Mouse (Mus musculus): ENCODE results near the gene Cpsf2. TPM values are rescaled to one million over a fixed set of nuclear protein-coding genes. Genes with fewer than 3 reads are reported as not detected.
"Not testable (repeated sequence)": the region's sequence is repeated elsewhere in the genome, so short reads cannot be mapped to it uniquely, and the experiment has no call there.

Gene Cpsf2
- total and polyA plus RNA-seq, 3 experiments, result 3.7 to 13.3 (median 12.3) TPM

- peak in 1 of 2 experiments; percentile 8 for DNase-seq
- TF ChIP-seq CTCF (IDR thresholded peaks at IDR 0.05) (no peak), EP300 (IDR thresholded peaks at IDR 0.05; ENCODE audit: insufficient read depth, low read depth, low read length) (no peak), POLR2A (IDR thresholded peaks at IDR 0.05; ENCODE audit: insufficient read depth, low read depth, low read length) (no peak)
- Histone ChIP-seq H3K9ac (ENCODE audit: low read depth, low read length) (no peak overlapping the region), H3K4me3 (no peak overlapping the region), H3K36me3 (ENCODE audit: control insufficient read depth, insufficient read depth, low read length) (no peaks in the 10 kb centered on the region), H3K27ac (no peak overlapping the region), H3K27me3 (ENCODE audit: control insufficient read depth, insufficient read depth, low read length) (no peaks in the 10 kb centered on the region), H3K4me1 (ENCODE audit: control insufficient read depth, insufficient read depth, low read length) (peaks cover 4% of the 10 kb centered on the region; the same call in 1 of the 2 replicates), H3K79me2 (replicated peaks; ENCODE audit: control insufficient read depth, insufficient read depth, low read length) (peaks cover 3% of the 10 kb centered on the region; the same call in 1 of the 2 replicates)
- WGBS, result 44% methylated on average over 4 of the region's 4 CpGs
- intact Hi-C loops (cut with DNase I), result no loop called here
Observed at GRCm38 (mm10) chr12:101948801-101949200, 27.0 kb upstream of the Cpsf2 start.

DNA sequence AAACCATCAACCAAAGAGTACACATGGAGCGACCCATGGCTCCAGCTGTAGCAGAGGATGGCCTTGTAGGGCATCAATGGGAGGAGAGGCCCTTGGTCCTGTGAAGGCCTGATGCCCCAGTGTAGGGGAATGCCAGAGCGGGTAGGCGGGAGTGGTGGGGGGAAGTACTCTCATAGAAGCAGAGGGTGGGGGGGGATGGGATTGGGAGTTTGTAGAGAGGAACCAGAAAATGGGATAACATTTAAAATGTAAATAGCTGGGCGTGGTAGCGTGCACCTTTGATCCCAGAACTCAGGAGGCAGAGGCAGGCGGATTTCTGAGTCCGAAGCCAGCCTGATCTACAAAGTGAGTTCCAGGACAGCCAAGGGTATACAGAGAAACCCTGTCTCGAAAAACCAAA is 20.0 kb upstream of the Cpsf2 start:
- H3K9ac ChIP-seq (ENCODE audit: low read depth, low read length); H3K4me3 ChIP-seq; H3K27me3 ChIP-seq (ENCODE audit: control insufficient read depth, insufficient read depth, low read length); H3K79me2 ChIP-seq (replicated peaks; ENCODE audit: control insufficient read depth, insufficient read depth, low read length); DNase-seq; H3K36me3 ChIP-seq (ENCODE audit: control insufficient read depth, insufficient read depth, low read length); H3K4me1 ChIP-seq (ENCODE audit: control insufficient read depth, insufficient read depth, low read length); intact Hi-C loops (cut with DNase I); H3K27ac ChIP-seq: not testable (repeated sequence)
- 99% methylated on average over 8 of the region's 8 CpGs for WGBS

- peak overlapping the region; percentile 90 for H3K9ac ChIP-seq (ENCODE audit: low read depth, low read length)
- WGBS, result 7% methylated on average over 26 of the region's 26 CpGs
- intact Hi-C loops (cut with DNase I), result no loop called here
- H3K79me2 ChIP-seq (replicated peaks; ENCODE audit: control insufficient read depth, insufficient read depth, low read length), result peaks cover 7% of the 10 kb centered on the region
- H3K4me1 ChIP-seq (ENCODE audit: control insufficient read depth, insufficient read depth, low read length), result no peaks in the 10 kb centered on the region
- DNase-seq, result no peak
- TF ChIP-seq CTCF (IDR thresholded peaks at IDR 0.05), result no peak
- TF ChIP-seq EP300 (IDR thresholded peaks at IDR 0.05; ENCODE audit: insufficient read depth, low read depth, low read length), result no peak
- TF ChIP-seq POLR2A (IDR thresholded peaks at IDR 0.05; ENCODE audit: insufficient read depth, low read depth, low read length), result no peak
- peak overlapping the region; percentile 99 for H3K4me3 ChIP-seq
- peak overlapping the region; percentile 88 for H3K27ac ChIP-seq
- H3K27me3 ChIP-seq (ENCODE audit: control insufficient read depth, insufficient read depth, low read length), result no peaks in the 10 kb centered on the region
- no peaks in the 10 kb centered on the region for H3K36me3 ChIP-seq (ENCODE audit: control insufficient read depth, insufficient read depth, low read length)
Observed at GRCm38 (mm10) chr12:101957079-101957941, 18.5 kb upstream of the Cpsf2 start.

DNA sequence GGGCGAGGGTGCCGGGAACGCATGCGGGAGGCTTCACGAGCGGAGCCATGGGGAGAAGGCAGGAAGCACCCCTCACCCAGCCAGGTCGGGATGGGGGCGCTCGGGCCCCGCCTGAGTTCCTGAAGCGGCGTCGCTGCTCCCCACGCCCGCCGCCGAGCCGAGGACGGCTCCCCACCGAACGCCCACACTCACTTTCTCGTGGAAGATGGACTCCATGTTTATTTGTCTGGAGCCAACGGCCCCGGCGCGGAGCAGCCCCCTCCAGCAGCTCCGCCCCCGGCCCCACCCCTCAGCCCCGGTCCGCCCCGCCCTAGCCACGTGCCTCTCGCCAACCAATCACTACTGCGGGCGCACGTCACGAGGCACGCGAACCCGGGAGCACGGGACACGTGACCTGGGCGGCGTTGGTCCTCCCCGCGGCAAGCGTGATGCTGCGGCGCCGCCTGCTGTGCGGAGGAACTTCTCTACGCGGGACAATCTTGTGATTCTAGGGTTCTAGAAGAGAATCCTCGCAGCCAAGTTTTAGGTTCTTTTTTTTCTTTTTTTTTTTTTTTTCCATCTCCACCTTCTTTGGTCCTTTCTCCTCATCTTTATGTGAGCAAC is 17.7 kb upstream of the Cpsf2 start, which contains the start of gene Atxn3:
Gene Atxn3, minus strand, starts transcription at position 305 of the 603 bp plus-strand sequence.
- Histone ChIP-seq H3K36me3 (ENCODE audit: control insufficient read depth, insufficient read depth, low read length) (no peaks in the 10 kb centered on the region), H3K4me3 (peak within 1 kb of the TSS; percentile 99), H3K79me2 (replicated peaks; ENCODE audit: control insufficient read depth, insufficient read depth, low read length) (peaks cover 7% of the 10 kb centered on the region), H3K27me3 (ENCODE audit: control insufficient read depth, insufficient read depth, low read length) (no peaks in the 10 kb centered on the region), H3K27ac (peak within 1 kb of the TSS; percentile 88), H3K9ac (ENCODE audit: low read depth, low read length) (peak within 1 kb of the TSS; percentile 90), H3K4me1 (ENCODE audit: control insufficient read depth, insufficient read depth, low read length) (no peaks in the 10 kb centered on the region)
- DNase-seq, result peak; percentile 97 to 98
- TF ChIP-seq POLR2A (IDR thresholded peaks at IDR 0.05; ENCODE audit: insufficient read depth, low read depth, low read length), result peak; percentile 61
- TF ChIP-seq CTCF (IDR thresholded peaks at IDR 0.05), result peak; percentile 80
- peak; percentile 82; the same call in 1 of the 2 replicates for TF ChIP-seq EP300 (IDR thresholded peaks at IDR 0.05; ENCODE audit: insufficient read depth, low read depth, low read length)
- WGBS, result under 1% methylated on average over 54 of the region's 54 CpGs
- intact Hi-C loops (cut with DNase I), result loop anchor here (1.0 to 2.0 kb wide), 4 partner anchors 17 to 875 kb away; partner anchors contain the start of genes Cpsf2, Ppp4r3a and Trip11

DNA sequence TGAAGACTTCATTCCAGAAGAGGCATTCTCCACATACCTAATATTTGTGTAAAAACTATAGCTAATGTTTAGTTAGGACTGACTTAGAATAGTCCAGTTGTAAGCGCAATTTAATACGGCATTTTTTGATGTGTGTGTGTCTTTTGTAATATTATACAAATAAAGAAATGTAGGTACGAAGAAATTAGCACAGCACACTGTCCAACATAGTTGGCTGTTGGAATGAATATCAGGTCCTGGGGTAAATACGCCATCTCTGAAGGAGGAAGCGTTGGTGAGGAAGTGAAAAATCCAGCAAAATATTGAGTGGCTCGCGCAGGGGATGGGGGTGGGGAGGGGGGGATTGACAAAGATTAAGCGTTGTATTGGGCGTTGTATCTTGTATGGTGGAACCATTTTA is 17.2 kb upstream of the Cpsf2 start:
- no peaks in the 10 kb centered on the region for H3K36me3 ChIP-seq (ENCODE audit: control insufficient read depth, insufficient read depth, low read length)
- H3K27ac ChIP-seq, result peak overlapping the region; percentile 59
- DNase-seq, result no peak
- TF ChIP-seq EP300 (IDR thresholded peaks at IDR 0.05; ENCODE audit: insufficient read depth, low read depth, low read length), result no peak
- no peak for TF ChIP-seq POLR2A (IDR thresholded peaks at IDR 0.05; ENCODE audit: insufficient read depth, low read depth, low read length)
- no peak for TF ChIP-seq CTCF (IDR thresholded peaks at IDR 0.05)
- H3K4me3 ChIP-seq, result peak overlapping the region; percentile 99
- H3K4me1 ChIP-seq (ENCODE audit: control insufficient read depth, insufficient read depth, low read length), result no peaks in the 10 kb centered on the region
- H3K27me3 ChIP-seq (ENCODE audit: control insufficient read depth, insufficient read depth, low read length), result no peaks in the 10 kb centered on the region
- 31% methylated on average over 9 of the region's 9 CpGs for WGBS
- no peak overlapping the region for H3K9ac ChIP-seq (ENCODE audit: low read depth, low read length)
- peaks cover 7% of the 10 kb centered on the region for H3K79me2 ChIP-seq (replicated peaks; ENCODE audit: control insufficient read depth, insufficient read depth, low read length)
- intact Hi-C loops (cut with DNase I), result loop anchor here (1.0 to 2.0 kb wide), 4 partner anchors 17 to 876 kb away; partner anchors contain the start of genes Cpsf2, Ppp4r3a and Trip11

DNA sequence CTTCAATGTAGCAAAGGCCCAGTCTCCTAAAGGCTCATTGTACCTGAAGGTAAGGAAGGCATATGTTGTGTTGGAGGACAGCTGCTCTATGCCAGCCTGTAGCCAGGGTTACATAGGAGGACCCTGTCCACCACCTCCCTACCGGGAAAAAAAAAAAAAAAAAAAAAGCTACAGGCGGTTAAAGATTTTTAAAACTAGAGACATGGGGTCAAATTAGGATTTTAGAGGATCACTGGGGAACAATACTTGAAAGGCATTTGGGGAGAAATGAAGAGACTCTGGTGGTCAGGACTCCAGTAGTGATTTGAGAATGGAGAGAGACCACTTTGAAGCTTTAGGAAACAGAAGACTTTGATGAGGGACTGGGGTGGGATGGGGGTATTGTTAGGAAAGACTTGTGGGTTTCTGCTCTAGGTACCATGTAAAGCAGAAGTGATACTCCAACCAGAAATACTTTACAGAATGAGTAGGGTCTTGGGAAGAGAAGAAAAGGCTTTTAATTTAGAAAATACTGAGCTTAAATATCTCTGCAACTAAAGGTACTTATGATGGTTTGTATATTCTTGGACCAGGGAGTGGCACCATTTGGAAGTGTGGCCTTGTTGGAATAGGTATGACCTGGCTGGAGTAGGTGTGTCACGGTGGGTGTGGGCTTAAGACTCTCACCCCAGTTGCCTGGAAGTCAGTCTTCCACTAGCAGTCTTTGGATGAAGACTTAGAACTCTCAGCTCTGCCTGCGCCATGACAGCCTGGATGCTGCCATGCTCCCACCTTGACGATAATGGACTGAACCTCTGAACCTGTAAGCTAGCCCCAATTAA is 16.6 kb upstream of the Cpsf2 start:
- not testable (repeated sequence) for H3K79me2 ChIP-seq (replicated peaks; ENCODE audit: control insufficient read depth, insufficient read depth, low read length); H3K36me3 ChIP-seq (ENCODE audit: control insufficient read depth, insufficient read depth, low read length); H3K27me3 ChIP-seq (ENCODE audit: control insufficient read depth, insufficient read depth, low read length); DNase-seq; H3K4me1 ChIP-seq (ENCODE audit: control insufficient read depth, insufficient read depth, low read length); H3K9ac ChIP-seq (ENCODE audit: low read depth, low read length); H3K27ac ChIP-seq
- H3K4me3 ChIP-seq, result peak overlapping the region; percentile 99; the same call in 1 of the 2 replicates
- WGBS, result 87% methylated on average over 5 of the region's 5 CpGs
- intact Hi-C loops (cut with DNase I), result loop anchor here (1.0 to 2.0 kb wide), 4 partner anchors 16 to 876 kb away; partner anchors contain the start of genes Cpsf2, Ppp4r3a and Trip11

Data from heart, adult 2 months (tissue).